Mouse (Mus musculus) spleen, adult 2 months (tissue): ENCODE measurements around the gene Gm6309. TPM values are rescaled to one million over a fixed set of nuclear protein-coding genes. Genes with fewer than 3 reads are reported as not detected.
"Not testable (repeated sequence)": the region's sequence is repeated elsewhere in the genome, so short reads cannot be mapped to it uniquely, and the experiment has no call there.

Source experiments
- DNase-seq, 2 experiments: peaks; one replicate each; pipeline versions ENCODE4 v3.0.0 to v3.0.0-alpha.2; 2012 to 2021; ENCODE audit warnings: low spot score in 2 of 2, low read depth in 1 of 2
- H3K27ac ChIP-seq: fragments of 200-500 bp; 2 replicates; pipeline ENCODE4 v1.5.1; 2012; ENCODE audit warnings: low read length, inconsistent platforms; ENCODE audit not compliant: insufficient read depth
- H3K27me3 ChIP-seq: fragments of 200-500 bp; 2 replicates; pipeline ENCODE4 v1.6.1; 2012; ENCODE audit warnings: mild to moderate bottlenecking, moderate library complexity, low read length, inconsistent platforms; ENCODE audit not compliant: control insufficient read depth, insufficient read depth
- H3K36me3 ChIP-seq: fragments of 200-500 bp; 2 replicates; pipeline ENCODE4 v1.6.1; 2012; ENCODE audit warnings: mild to moderate bottlenecking, low read length, inconsistent platforms; ENCODE audit not compliant: control insufficient read depth, insufficient read depth
- H3K4me1 ChIP-seq: fragments of 200-500 bp; 2 replicates; pipeline ENCODE4 v1.6.1; 2011; ENCODE audit warnings: inconsistent platforms; ENCODE audit not compliant: control insufficient read depth, insufficient read depth, insufficient read length
- H3K4me3 ChIP-seq: fragments of 200-500 bp; 2 replicates; pipeline ENCODE4 v1.5.1; 2011; ENCODE audit warnings: mild to moderate bottlenecking, inconsistent platforms; ENCODE audit not compliant: insufficient read depth, insufficient read length; ENCODE audit errors: extremely low read depth
- CTCF ChIP-seq: fragments of 200-500 bp; IDR thresholded peaks from 2 replicates; pipeline ENCODE4 v1.5.1; 2011; ENCODE audit warnings: mild to moderate bottlenecking, inconsistent platforms; ENCODE audit not compliant: insufficient read depth, insufficient read length, insufficient replicate concordance; ENCODE audit errors: extremely low read depth
- POLR2A ChIP-seq: fragments of 200-500 bp; IDR thresholded peaks from 2 replicates; pipeline ENCODE4 v1.6.1; 2011; ENCODE audit warnings: low read depth, low read length, inconsistent platforms
- WGBS: fragments of 180-500 bp; shearing (Covaris S2); methylation state at CpG from one replicate; pipeline ENCODE4 v1.1.7; 2018; 5-methylcytosine and 5-hydroxymethylcytosine counted together
- polyA plus RNA-seq: library from polyadenylated mRNA; depleted of rRNA; stranded (reverse); fragments of >200 nt; gene quantifications from 2 replicates; pipeline ENCODE4 v1.2.3, GENCODE M21; 2012

Gene Gm6309
- polyA plus RNA-seq, 1 experiment = not detected

DNA sequence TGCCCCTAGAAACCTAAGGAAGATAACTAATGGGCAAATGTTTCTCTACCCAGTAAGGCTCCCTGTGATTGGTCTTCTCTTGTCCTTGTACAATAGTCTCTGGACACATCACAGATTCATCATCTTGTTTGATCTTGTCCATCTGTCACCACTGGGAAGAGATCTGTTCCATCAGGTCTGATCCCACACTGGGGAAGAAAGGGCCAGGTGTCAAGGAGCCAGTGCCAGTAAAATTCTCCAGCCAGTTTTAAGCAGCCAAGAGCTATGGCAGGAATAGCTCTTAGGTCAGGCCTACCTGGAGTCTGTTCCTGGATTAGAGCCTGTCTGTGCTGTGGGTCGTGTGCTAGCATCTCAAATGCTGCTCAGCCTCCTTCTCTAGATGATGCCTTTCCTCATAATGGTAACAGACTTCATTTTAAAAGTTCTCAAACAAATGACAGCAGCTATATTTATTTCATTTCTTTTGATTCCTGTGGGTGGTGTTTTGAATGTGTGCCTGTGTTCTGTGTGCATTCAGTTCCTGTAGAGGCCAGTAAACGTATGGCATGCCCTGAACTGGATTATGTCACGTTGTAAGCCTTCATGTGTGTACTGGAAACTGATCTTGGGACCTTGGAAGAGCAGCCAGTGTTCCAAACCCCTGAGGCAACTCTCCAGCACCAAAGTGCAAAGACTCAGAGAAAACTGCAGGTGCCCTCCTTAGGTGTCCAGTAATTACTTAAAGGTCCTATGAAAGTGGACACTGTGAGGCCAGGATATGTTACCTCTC is 20.2 kb upstream of the Gm6309 start:
- WGBS = 56% methylated on average over 3 of the region's 3 CpGs
- H3K27ac ChIP-seq = no peak overlapping the region
- H3K36me3 ChIP-seq = no peaks in the 10 kb centered on the region
- H3K4me1 ChIP-seq = no peaks in the 10 kb centered on the region
- no peaks in the 10 kb centered on the region for H3K27me3 ChIP-seq
- TF ChIP-seq POLR2A = no peak
- TF ChIP-seq CTCF = no peak
- H3K4me3 ChIP-seq = no peak overlapping the region
- DNase-seq = no peak

DNA sequence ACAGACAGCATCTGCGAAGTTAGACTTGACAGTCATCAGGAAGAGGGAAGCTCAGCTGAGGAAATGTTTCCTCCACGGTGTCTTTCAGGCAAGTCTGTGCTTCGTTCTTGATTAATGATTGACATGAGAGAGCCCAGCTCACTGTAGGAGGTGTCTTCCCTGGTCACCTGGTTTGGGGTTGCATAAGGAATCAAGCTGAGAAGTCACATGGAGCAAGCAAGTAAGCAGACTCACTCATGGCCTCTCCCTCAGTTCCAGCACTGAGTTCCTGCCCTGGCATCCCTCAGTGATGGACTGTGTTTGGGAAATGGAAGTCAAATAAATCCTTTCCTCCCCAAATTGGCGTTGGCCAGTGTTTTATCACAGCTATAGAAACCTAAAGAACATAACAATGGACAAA is 19.6 kb upstream of the Gm6309 start:
- no peaks in the 10 kb centered on the region for H3K36me3 ChIP-seq
- no peak overlapping the region for H3K4me3 ChIP-seq
- H3K4me1 ChIP-seq = no peaks in the 10 kb centered on the region
- 52% methylated on average over 4 of the region's 4 CpGs for WGBS
- H3K27me3 ChIP-seq = no peaks in the 10 kb centered on the region
- no peak overlapping the region for H3K27ac ChIP-seq
- no peak for DNase-seq
- TF ChIP-seq CTCF = no peak
- TF ChIP-seq POLR2A = no peak

DNA sequence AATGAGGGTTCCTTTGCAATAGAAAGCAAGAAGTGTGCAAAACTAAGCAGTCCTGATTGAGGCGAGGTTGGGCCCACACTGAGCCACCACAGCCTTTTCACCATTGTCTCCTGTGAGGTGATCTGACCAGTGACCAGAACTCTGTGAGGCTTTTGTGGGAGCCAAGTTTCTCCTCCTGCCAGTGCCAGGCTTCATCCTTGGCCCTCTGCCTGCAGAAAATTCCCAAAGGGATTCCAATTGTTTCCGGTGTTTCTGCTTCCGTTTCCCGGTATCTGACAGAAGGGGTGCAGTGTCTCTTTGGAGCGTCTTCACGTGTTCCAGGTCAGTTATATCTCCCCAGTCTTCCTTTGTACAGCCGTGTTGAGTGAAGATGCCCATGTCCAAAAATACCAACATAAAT is 18.2 kb upstream of the Gm6309 start:
- 83% methylated on average over 7 of the region's 7 CpGs for WGBS
- H3K36me3 ChIP-seq = no peaks in the 10 kb centered on the region
- no peak for DNase-seq
- H3K4me3 ChIP-seq = no peak overlapping the region
- no peaks in the 10 kb centered on the region for H3K27me3 ChIP-seq
- TF ChIP-seq POLR2A (no peak), CTCF (no peak)
- no peak overlapping the region for H3K27ac ChIP-seq
- no peaks in the 10 kb centered on the region for H3K4me1 ChIP-seq

DNA sequence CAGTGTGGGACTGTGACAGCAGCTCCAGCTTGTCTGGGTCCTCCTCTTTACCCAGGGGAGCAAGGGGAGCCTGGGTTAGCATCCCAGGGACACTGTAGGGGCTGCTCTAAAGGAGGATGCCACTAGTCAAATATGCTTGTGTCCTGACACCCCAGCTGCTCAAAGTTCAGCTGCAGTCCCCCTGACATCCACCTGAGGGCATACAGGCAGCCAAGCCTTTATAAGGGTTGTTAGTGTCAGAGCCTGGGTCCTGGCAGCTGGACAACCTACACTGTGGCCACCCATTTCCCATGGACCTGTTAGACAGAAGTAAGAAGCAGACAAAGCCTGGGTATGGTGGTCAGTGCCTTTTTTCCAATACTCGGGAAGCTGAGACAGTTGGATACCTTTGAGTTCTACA is 17.6 kb upstream of the Gm6309 start:
- WGBS = 70% methylated on average over 1 of the region's 1 CpGs
- DNase-seq = no peak

DNA sequence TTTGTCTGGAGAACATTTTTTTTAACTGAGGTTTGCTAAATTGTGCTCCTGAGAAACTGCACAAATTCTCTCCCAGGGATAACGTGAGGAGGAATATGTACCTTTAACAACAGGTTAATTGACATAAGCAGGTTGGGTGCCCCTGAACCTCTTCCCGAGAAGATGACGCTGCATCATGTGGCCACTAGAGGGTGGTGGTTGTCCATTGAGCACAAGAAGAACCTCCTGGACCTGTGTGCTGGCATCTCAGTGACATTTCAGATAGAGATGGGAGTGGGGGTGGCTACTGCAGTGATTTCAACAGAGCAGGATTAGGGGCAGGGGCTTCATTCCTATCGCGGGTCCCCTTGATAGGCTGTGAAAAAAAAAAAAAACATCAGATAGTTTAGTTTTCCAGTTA is 16.9 kb upstream of the Gm6309 start:
- DNase-seq = peak; percentile 8 to 49
- TF ChIP-seq CTCF = peak; percentile 44; the same call in 1 of the 2 replicates
- not testable (repeated sequence) for H3K27me3 ChIP-seq

More for the DNA sequence above, 17.6 kb upstream of the Gm6309 start:
- H3K4me1 ChIP-seq = no peaks in the 10 kb centered on the region
- no peaks in the 10 kb centered on the region for H3K36me3 ChIP-seq
- H3K27me3 ChIP-seq = no peaks in the 10 kb centered on the region
- no peak overlapping the region for H3K4me3 ChIP-seq
- TF ChIP-seq CTCF = no peak
- no peak for TF ChIP-seq POLR2A
- H3K27ac ChIP-seq = no peak overlapping the region

DNA sequence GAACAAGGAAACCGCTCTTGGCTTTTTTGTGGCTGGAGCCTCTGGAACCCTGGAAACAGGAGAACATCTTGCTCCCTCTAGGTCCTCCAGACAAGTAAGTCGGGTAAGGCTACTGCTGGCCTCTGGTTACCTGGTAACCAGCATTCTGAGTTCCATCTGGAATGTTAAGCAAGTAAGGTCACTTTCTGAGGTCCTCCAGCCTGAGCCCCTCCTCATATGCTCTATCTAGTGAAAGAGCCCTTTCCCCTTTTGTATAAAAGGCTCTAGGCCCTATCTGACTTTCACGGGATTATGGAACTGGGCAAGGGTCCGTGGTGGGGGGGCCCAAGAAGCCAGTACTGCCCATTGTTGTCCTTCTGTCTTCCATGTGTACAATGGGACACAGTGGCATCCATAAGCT is 14.7 kb upstream of the Gm6309 start, which contains the start of gene 1700001J03Rik:
1700001J03Rik (minus strand) TSS at position 101 of the 400 bp plus-strand sequence.
- DNase-seq, H3K4me1 ChIP-seq, H3K27ac ChIP-seq, H3K27me3 ChIP-seq, H3K36me3 ChIP-seq, H3K4me3 ChIP-seq: not testable (repeated sequence)
- 77% methylated on average over 4 of the region's 4 CpGs for WGBS

More for the DNA sequence above, 16.9 kb upstream of the Gm6309 start:
- not testable (repeated sequence) for H3K36me3 ChIP-seq, H3K4me3 ChIP-seq, H3K4me1 ChIP-seq, H3K27ac ChIP-seq
- 27% methylated on average over 5 of the region's 5 CpGs for WGBS

DNA sequence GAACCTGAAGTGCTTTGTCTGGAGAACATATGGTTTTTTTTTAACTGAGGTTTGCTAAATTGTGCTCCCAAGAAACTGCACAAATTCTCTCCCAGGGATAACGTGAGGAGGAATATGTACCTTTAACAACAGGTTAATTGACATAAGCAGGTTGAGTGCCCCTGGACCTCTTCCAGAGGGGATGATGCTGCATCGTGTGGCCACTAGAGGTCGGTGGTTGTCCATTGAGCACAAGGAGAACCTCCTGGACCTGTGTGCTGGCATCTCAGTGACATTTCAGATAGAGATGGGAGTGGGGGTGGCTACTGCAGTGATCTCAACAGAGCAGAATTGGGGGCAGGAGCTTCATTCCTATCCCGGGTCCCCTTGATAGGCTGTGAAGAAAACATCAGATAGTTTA is 2.2 kb upstream of the Gm6309 start:
- not testable (repeated sequence) for H3K27ac ChIP-seq, H3K27me3 ChIP-seq, H3K36me3 ChIP-seq, DNase-seq, H3K4me3 ChIP-seq, H3K4me1 ChIP-seq
- 52% methylated on average over 4 of the region's 4 CpGs for WGBS

DNA sequence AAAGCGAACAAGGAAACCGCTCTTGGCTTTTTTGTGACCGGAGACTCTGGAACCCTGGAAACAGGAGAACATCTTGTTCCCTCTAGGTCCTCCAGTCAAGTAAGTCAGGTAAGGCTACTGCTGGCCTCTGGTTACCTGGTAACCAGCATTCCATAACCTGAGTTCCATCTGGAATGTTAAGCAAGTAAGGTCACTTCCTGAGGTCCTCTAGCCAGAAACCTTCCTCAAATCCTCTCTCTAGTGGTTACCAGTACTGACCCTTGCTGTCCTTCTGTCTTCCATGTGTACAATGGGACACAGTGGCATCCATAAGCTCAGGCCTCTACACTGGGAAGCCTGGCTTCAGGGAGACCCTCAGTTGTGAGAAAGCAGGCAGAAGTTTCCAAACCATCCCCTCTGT is 10.1 kb downstream of the Gm6309 start, which contains the start of gene Gm5565:
Gm5565 (minus strand) TSS at position 101 of the 400 bp plus-strand sequence.
- WGBS = 92% methylated on average over 3 of the region's 3 CpGs
- not testable (repeated sequence) for H3K36me3 ChIP-seq, H3K27ac ChIP-seq, H3K27me3 ChIP-seq, H3K4me1 ChIP-seq, H3K4me3 ChIP-seq, DNase-seq

DNA sequence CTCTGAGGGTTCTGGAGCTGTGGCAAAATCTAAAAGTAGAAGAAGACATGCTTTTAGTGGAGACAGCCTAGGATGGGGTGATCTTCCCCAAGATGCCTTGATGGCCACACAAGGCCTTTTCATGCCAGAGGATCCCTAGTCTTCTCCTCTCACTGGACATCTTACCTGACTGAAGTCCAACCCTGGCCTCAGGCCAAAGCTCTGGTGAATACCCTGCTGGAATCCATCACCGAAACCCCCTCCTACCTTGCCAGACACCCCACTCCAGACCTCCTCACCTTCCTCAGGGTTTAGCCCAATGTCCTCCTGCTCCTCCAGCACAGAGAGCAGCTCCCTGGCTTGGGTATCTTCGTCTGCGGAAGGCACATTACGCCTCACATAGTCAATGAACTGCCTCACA is 12.2 kb downstream of the Gm6309 start:
- 96% methylated on average over 4 of the region's 4 CpGs for WGBS
- not testable (repeated sequence) for H3K4me3 ChIP-seq, H3K27ac ChIP-seq, H3K4me1 ChIP-seq, DNase-seq, H3K27me3 ChIP-seq, H3K36me3 ChIP-seq
